Mouse (Mus musculus) limb, embryonic 14.5 days (tissue): ENCODE results near the gene Pcf11. TPM values are rescaled to one million over a fixed set of nuclear protein-coding genes. Genes with fewer than 3 reads are reported as not detected.
A peak's percentile ranks its signal among the peaks of the same experiment; 100 is the strongest.

ENCODE experiments used
- ATAC-seq: fragments of 200-750 bp; cut with Nextera tagmentation; 2 replicates; pipeline ENCODE4 v1.8.0; 2017; ENCODE audit warnings: low read depth, moderate number of reproducible peaks, moderate TSS enrichment; ENCODE audit not compliant: low FRiP score
- DNase-seq: peaks from one replicate; pipeline ENCODE4 v3.0.0-alpha.2; 2015; ENCODE audit warnings: low spot score
- H3K27ac ChIP-seq: fragments of 300-500 bp; sonication (generic); replicated peaks from 2 replicates; pipeline ENCODE4 v1.5.1; 2014; ENCODE audit warnings: low read depth, mild to moderate bottlenecking, low read length, moderate library complexity, mixed read lengths
- H3K27me3 ChIP-seq: fragments of 300-500 bp; sonication (generic); 2 replicates; pipeline ENCODE4 v1.6.1; 2014; ENCODE audit warnings: low read length, mixed read lengths; ENCODE audit not compliant: control insufficient read depth, insufficient read depth
- H3K36me3 ChIP-seq: fragments of 300-500 bp; sonication (generic); 2 replicates; pipeline ENCODE4 v1.6.1; 2014; ENCODE audit warnings: mild to moderate bottlenecking, low read length, moderate library complexity, mixed read lengths; ENCODE audit not compliant: control insufficient read depth, insufficient read depth
- H3K4me1 ChIP-seq: fragments of 300-500 bp; sonication (generic); 2 replicates; pipeline ENCODE4 v1.6.1; 2014; ENCODE audit warnings: antibody characterized with exemption, low read length, mixed read lengths; ENCODE audit not compliant: control insufficient read depth, insufficient read depth
- H3K4me2 ChIP-seq: fragments of 300-500 bp; sonication (generic); replicated peaks from 2 replicates; pipeline ENCODE4 v1.6.1; 2014; ENCODE audit warnings: low read depth, mild to moderate bottlenecking, low read length, moderate library complexity; ENCODE audit not compliant: severe bottlenecking
- H3K4me3 ChIP-seq: fragments of 300-500 bp; sonication (generic); replicated peaks from 2 replicates; pipeline ENCODE4 v1.5.1; 2014; ENCODE audit warnings: low read length
- H3K9ac ChIP-seq: fragments of 300-500 bp; sonication (generic); 2 replicates; pipeline ENCODE4 v1.6.1; 2014; ENCODE audit warnings: mild to moderate bottlenecking, low read depth, low read length, moderate library complexity; ENCODE audit not compliant: severe bottlenecking
- H3K9me3 ChIP-seq: fragments of 300-500 bp; sonication (generic); 2 replicates; pipeline ENCODE4 v1.6.1; 2016; ENCODE audit warnings: low read length; ENCODE audit not compliant: control insufficient read depth
- POLR2A ChIP-seq: fragments of 200-500 bp; IDR thresholded peaks from 2 replicates; pipeline ENCODE4 v1.8.0; 2012; ENCODE audit warnings: inconsistent platforms, mild to moderate bottlenecking, moderate library complexity, borderline replicate concordance; ENCODE audit not compliant: insufficient read depth, insufficient read length; ENCODE audit errors: extremely low read depth
- WGBS: fragments of 180-500 bp; shearing (Covaris S2); extraction: QIAGEN DNeasy Blood & Tissue Kit; methylation state at CpG from one replicate; pipeline ENCODE4 v1.1.7; 2014; 5-methylcytosine and 5-hydroxymethylcytosine counted together
- polyA plus RNA-seq, 2 experiments: library from polyadenylated mRNA; depleted of rRNA in 1 of 2; stranded (reverse) in 1 of 2; unstranded in 1 of 2; fragments of >200 nt; fragmentation: Nextera tagmentation in 1 of 2; extraction: Ambion mirVana in 1 of 2; gene quantifications; 2 replicates each; pipeline versions ENCODE4 v1.2.1 to v1.2.3; 2012 to 2014

Gene Pcf11
- polyA plus RNA-seq (2012; rRNA removed), result 22.7 and 32.5 TPM in 2 replicates
- polyA plus RNA-seq (2014; fragmentation: Nextera tagmentation; extraction: Ambion mirVana), result 21.2 and 23.5 TPM in 2 replicates

DNA sequence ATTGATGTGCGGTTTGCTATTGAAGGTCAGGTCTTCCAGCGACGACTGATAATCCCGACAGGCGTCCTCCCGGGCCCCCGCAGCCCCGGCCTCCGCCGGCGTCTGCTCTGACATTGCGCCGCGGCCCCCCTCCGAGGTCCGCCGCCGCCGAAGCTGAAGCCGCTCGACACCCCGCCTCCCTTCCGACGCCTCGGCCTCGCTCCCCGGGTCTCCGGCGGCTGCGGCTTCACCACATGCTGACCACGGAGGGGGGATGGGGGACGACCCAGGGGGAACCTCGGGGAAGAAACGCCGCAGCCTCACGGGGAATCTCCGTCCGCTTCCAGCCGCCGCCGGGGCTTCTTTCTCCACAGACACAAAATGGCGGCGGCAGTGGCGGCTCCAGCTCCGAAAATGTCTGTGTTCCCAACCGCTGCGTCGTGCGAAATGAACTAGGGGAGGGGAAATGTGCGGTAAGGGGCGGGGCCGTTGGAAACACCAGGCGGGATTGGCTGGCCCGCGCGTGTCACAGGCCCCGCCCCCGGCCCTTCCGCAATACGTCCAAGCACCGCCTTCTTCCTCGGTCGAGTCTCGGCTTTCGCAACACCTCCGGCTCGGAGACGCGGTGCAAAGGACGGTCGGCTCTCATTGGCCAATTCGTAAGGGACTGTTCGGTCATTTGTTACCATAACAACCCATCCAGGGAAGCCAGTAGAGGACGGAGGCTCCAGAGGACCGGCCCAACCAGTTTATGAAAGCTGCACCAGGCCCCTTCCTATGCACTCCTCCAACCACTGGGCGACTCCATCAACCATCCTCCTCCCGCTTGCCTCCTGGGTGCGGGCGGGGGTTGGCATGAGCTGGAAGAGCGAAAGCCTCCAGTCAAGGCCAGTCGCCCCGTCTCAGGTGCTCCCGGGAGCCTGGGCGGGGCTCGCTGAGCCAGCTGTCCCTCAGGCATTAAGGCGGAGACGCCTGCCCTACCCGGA, at the start of gene Pcf11:
TSS of gene Pcf11 (minus strand) at position 428 of the 965 bp plus-strand sequence.
- peak; percentile 98 for ATAC-seq
- Histone ChIP-seq H3K36me3 (peaks cover 8% of the 10 kb centered on the region; the same call in 1 of the 2 replicates), H3K4me1 (peaks cover 14% of the 10 kb centered on the region; the same call in 1 of the 2 replicates), H3K9me3 (no peaks in the 10 kb centered on the region), H3K27ac (peak within 1 kb of the TSS; percentile 97), H3K4me2 (peak within 1 kb of the TSS; percentile 74), H3K9ac (peak within 1 kb of the TSS; percentile 99), H3K27me3 (no peaks in the 10 kb centered on the region), H3K4me3 (peak within 1 kb of the TSS; percentile 99)
- TF ChIP-seq POLR2A, result peak; percentile 81; the same call in 1 of the 2 replicates
- 1% methylated on average over 67 of the region's 88 CpGs for WGBS
- DNase-seq, result peak; percentile 98

- no peak overlapping the region for H3K4me2 ChIP-seq
- ATAC-seq, result no peak
- H3K4me1 ChIP-seq, result no peaks in the 10 kb centered on the region
- no peak for TF ChIP-seq POLR2A
- H3K9me3 ChIP-seq, result no peaks in the 10 kb centered on the region
- no peaks in the 10 kb centered on the region for H3K36me3 ChIP-seq
- DNase-seq, result no peak
- no peaks in the 10 kb centered on the region for H3K27me3 ChIP-seq
- WGBS, result 81% methylated on average over 1 of the region's 1 CpGs
- H3K27ac ChIP-seq, result no peak overlapping the region
- H3K4me3 ChIP-seq, result no peak overlapping the region
- H3K9ac ChIP-seq, result no peak overlapping the region
Observed at GRCm38 (mm10) chr7:92715055-92715454, 45.3 kb upstream of the Pcf11 start.

DNA sequence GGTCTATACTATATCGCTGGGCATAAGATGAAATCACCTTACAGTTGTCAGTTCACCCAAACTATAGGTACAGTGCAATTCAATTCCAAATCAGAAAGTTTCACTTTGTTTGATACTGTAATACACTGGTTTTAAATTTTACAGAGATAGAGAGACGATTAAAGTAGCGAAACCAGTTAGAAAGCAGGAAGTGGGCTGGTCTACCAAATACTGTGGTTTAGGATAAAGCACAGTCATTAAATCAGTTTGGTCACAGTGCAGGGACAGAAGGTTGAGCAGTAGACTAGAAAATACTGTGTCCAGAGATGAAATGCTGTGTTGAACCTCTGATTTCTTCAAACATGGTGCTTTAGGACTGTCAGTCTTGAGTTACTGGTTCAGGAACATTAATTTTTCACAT, 41.9 kb upstream of the Pcf11 start:
- Histone ChIP-seq H3K27me3 (no peaks in the 10 kb centered on the region), H3K4me2 (no peak overlapping the region), H3K4me1 (no peaks in the 10 kb centered on the region), H3K27ac (no peak overlapping the region), H3K9ac (no peak overlapping the region), H3K36me3 (no peaks in the 10 kb centered on the region), H3K4me3 (no peak overlapping the region), H3K9me3 (no peaks in the 10 kb centered on the region)
- 70% methylated on average over 3 of the region's 3 CpGs for WGBS
- TF ChIP-seq POLR2A, result no peak
- ATAC-seq, result no peak
- no peak for DNase-seq

- TF ChIP-seq POLR2A, result no peak
- H3K27ac ChIP-seq, result no peak overlapping the region
- no peak overlapping the region for H3K4me2 ChIP-seq
- ATAC-seq (no peak), DNase-seq (no peak)
- H3K4me3 ChIP-seq, result no peak overlapping the region
- H3K36me3 ChIP-seq, result no peaks in the 10 kb centered on the region
- H3K27me3 ChIP-seq, result no peaks in the 10 kb centered on the region
- 29% methylated on average over 2 of the region's 2 CpGs for WGBS
- H3K9ac ChIP-seq, result no peak overlapping the region
- no peaks in the 10 kb centered on the region for H3K9me3 ChIP-seq
- no peaks in the 10 kb centered on the region for H3K4me1 ChIP-seq
Observed at GRCm38 (mm10) chr7:92709573-92709972, 39.8 kb upstream of the Pcf11 start.

DNA sequence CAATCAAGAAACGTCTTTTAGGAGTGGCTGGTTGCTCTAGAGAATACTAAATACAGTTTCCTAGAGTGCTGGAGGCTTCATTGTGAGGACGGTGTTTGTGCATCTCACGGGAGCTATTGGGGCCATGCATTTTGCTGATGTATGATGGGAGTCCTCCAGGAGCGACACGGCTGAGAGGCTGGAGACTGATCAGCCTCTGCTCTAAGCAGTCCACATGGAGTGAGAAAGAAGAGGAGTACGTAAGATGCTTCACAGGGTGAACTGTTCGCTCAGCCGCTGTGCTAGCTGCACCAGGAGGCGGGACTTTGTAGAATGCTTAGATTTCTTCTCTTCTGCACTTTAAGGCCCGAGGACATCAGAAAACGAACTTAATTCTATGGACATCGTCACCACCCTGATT, 37.0 kb upstream of the Pcf11 start:
- TF ChIP-seq POLR2A, result no peak
- no peak overlapping the region for H3K9ac ChIP-seq

More for the DNA sequence above, 37.0 kb upstream of the Pcf11 start:
- Histone ChIP-seq H3K27ac (no peak overlapping the region), H3K4me3 (no peak overlapping the region), H3K27me3 (no peaks in the 10 kb centered on the region), H3K36me3 (no peaks in the 10 kb centered on the region), H3K9me3 (no peaks in the 10 kb centered on the region), H3K4me1 (no peaks in the 10 kb centered on the region), H3K4me2 (no peak overlapping the region)
- 69% methylated on average over 12 of the region's 12 CpGs for WGBS
- ATAC-seq, result no peak
- no peak for DNase-seq
